Mouse (Mus musculus) kidney, postnatal 4 days (tissue): ENCODE measurements around the gene Noc3l.

Experiments
- DNase-seq, 2 experiments: peaks; one replicate each; pipeline ENCODE4 v3.0.0; 2021; ENCODE audit warnings: mixed read lengths in 2 of 2

Gene Noc3l

DNA sequence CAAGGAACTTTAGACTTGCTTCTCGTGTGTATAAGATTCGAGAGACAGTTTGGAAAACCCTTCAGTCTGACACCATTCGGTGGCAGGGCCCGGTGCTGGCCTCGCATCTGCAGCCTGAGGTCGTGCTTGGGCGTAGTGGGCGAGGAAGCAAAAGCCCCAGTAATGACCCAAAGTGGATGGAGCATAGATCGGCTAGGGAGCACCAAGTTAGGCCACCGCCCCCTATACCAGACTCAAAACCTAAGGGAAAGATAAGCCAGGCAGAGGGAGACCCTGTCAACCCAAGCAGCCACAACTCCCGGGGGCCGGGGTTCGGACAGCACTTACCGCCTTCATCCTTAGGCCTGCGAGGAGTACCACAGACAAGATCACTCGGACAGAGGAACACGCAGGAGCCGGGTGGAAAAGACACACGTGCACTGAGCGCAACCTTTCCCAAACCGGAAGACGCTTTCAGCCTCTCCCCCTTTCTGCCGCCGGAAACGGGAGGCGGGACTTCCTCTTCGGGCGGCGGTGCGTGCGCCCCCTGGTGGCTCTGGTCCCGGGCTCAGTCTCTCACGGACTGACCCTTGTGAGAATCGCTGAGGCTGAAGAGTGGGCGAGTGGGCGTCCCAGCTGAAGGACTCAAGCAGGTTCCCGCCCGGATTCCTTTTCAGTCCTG is at the start of gene Noc3l:
Noc3l (minus strand) TSS at position 472 of the 661 bp plus-strand sequence.
- DNase-seq = peak; percentile 96 to 97

GRCm38 (mm10) chr19:38862523-38862922 is 43.5 kb upstream of the Noc3l start:
- no peak for DNase-seq

DNA sequence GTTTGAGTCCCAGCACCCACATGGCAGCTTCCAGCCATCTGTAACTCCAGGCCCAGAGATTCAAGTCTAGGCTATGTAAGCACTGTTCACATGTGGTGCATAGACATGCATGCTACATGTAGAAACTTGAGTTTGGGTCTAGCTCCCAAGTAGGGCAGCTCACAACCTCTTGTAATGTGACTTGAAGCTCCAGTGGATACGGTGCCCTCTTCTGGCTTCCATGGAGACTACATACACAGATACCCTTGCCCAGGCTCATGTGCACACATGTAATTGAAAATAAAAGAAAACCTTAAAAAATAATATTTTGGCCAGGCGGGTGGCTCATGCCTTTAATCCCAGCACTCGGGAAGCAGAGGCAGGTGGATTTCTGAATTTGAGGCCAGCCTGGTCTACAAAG is 39.2 kb upstream of the Noc3l start:
- no peak for DNase-seq

- DNase-seq = no peak
Measured at GRCm38 (mm10) chr19:38846373-38846772, 27.3 kb upstream of the Noc3l start.

- no peak for DNase-seq
Measured at GRCm38 (mm10) chr19:38844817-38845216, 25.8 kb upstream of the Noc3l start.

DNA sequence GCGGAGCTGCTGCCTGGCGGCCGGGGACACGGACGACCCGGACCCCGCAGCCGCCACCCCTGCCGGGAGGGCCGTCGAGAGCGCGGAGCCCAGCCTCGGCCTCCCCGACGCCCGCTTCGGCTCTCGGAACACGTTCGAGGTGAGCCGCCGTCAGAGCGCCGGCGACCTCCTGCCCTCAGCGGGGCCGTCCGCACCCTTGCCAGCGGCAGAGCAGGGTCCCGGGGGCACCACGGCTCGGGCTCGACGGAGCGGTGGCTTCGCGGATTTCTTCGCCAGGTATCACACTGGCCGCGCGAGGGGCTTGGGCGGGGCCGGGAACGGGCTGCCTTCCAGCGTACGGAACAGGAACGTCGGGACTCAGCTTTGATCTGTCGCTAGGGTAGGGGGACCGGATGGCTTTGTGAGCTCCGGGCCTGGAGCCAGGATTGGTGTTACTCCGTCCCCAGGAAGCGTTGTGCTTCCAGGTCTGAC is 18.2 kb upstream of the Noc3l start:
- peak; percentile 73 to 81 for DNase-seq

DNA sequence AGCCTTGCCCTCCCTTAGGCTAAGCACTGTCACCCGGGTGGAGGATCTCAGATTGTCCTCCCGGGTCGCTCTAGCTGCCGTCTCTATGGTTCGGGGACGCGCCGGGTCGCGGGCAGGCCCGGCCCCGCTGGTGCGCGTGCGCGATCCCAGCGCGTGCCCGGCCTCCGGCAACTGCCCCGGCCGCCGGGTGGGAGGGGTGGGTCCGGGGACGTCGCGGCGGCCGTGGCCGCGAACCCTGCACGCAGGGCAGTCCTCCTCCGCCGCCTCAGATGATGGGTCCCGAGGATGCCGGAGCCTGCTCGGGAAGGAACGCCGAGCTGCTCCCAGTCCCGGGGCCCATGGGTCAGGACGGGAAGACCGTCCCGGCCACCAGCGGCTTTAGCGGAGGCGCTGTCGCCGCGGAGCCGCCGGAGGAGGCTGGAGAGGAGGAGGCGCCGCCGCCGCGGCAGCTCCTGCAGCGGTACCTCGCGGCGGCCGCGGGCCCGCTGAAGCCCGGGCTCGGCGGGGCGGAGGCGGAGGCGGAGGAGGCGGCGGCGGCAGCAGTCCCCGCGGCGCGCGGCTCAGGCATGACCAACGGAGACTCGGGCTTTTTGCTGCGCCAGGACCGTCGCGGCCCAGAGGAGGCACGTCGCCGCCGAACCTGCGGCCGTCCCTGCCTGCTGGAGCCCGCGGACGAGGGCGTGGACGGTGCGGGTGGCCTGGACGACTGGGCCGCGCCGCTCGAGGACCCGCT is 17.6 kb upstream of the Noc3l start, which contains the start of gene Tbc1d12:
Tbc1d12 (plus strand) TSS at position 142 of the 733 bp plus-strand sequence.
- DNase-seq = peak; percentile 96 to 97

DNA sequence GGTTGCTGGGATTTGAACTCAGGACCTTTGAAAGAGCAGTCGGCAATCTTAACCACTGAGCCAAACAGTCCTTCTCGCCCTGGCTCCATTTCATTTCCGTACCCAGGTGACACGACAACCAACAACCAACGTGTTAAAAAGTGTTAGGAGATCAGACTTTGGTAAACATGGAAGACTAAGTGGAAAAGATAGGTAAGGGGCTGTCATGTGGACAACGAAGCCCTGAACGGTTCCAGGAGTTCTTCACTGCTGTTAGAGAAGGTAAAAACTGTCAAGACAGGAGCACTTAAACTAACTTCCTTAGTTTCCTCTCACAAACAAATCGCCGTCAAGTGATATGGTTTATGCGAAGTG is 17.0 kb upstream of the Noc3l start:
- DNase-seq = no peak

DNA sequence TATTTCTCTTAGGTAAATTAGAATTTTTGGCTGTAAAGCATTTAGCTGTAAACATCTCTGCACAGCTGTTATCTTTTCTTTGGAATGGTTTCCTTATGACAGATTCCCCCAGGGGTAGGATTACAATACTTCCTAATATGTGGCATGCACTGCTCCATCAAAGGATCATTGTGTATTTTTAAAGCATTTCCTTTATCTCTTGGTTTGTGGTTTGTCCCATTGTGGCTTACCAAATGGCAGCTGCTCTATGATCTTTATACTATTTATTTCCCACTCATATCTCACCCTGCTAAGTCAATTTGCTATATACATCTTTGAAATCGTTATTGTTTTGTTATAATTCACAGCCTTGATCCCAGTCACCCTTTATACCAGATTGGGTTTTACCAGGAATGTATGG is 14.2 kb upstream of the Noc3l start:
- no peak for DNase-seq

DNA sequence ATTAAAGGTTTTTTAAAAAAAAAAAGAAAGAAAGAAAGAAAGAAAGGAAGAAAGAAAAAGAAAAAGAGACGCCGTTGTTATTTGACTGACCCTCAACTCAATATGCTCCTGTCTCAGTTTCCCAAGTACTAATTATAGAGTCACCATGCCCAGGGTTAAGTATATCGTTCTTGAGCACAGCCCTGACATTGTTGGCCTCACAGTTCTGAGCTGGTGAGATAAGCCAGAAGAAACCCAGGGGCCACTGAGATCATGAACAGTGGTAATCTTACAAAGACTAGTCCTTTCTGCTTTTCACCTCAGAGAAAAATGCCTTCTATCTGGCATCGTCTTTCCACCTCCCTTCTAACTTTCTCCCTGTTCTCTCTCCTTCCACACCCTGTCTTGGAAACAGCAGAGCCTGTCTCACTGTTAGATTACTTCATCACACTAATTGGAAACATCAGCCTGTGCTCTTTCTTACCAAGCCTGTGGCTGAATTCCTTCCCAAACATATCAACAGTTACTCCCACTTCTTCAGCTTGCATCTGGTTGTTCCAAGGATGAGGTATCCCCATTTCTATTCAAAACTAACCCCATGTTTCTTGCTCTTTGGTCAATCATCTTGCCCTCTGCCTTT is 1.3 kb upstream of the Noc3l start:
- DNase-seq = no peak

DNA sequence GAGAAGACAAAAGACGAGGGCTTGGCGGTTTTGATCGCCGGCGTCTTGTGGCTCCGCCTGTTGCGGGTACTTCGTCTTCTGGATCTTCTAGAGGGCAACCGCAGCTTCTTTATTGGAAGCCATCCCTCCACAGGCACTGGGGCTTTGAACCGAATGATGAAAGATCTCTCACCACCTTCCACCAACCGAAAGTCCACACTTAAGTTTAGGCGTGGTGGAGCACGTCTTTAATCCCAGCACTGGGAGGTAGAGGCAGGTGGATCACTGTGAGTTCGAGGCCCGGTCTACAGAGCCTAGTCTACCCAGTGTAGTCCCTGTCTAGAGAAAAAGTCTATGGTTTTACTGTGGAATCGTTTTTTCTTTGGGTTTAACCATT is 378 bp upstream of the Noc3l start:
- DNase-seq = no peak

DNA sequence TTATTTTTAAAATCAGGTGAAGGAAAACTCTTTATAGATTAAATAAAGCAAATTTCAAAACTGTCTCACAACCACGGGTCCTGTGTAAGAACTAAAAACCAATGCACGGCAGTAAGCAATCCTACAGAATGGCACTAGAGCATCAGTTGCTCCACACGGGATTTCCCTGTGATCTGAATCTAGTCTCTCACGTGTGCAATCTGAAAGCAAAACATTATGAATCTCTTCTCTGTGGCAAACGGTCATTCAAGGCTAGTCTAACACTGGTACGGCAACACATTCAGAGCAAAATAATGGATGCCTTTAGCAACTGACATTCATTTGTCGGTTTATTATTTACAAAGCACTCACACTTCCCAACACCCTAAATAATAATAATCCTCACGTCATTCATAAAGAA is 846 bp downstream of the Noc3l start:
- DNase-seq = no peak

DNA sequence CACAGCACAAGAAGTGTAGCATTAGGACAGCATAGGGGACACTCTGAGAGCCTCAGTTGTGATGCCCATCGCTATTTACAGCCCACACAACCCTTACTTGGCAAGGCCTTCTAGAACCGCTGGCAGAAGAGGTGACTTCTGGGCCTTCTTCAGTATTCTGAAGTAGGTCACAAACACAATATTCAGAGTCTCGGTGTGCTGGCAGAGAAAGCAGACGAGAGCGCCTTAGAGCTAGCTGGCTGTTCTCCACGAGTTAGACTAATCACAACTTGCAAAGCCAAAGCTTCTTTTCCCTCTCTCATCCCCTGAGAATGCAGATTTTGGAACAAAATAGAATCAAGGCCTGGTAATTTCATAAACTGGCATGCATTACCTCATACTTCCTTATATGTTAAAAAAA is 20.2 kb downstream of the Noc3l start:
- no peak for DNase-seq

DNA sequence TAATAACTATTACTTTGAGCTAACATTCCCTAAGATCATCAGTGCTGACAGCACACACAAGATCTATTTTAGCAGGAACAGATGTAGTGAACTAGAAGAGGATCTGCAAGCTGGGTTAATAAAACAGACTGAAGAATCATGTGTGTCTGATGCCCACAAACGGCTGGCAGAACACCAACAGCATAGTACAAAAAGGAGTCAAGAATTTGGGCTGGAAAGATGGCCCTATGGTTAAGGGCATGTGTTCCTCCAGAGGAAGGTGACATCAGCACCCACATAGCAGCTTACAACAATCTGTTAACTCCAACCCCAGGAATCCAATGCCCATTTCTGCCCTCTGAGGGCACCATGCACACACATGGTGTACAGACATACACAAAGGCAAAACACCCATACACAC is 20.7 kb downstream of the Noc3l start:
- no peak for DNase-seq

DNA sequence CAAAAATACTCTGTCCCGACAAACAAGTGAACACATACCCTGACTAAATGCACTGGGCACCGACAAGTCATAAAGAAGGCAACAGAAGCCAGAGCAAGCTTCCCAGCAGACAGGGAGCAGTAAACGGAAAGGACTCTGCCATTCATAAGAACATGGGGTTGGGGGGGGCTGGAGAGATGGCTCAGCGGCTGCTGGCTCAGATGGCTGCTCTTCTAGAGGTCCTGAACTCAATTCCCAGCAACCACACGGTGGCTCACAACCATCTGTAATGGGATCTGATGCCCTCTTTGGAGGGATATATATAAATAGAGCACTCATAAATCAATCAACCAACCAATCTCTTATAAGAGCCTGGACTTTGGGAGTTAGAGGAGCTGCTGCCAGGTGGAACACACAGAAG is 22.5 kb downstream of the Noc3l start:
- DNase-seq = no peak

DNA sequence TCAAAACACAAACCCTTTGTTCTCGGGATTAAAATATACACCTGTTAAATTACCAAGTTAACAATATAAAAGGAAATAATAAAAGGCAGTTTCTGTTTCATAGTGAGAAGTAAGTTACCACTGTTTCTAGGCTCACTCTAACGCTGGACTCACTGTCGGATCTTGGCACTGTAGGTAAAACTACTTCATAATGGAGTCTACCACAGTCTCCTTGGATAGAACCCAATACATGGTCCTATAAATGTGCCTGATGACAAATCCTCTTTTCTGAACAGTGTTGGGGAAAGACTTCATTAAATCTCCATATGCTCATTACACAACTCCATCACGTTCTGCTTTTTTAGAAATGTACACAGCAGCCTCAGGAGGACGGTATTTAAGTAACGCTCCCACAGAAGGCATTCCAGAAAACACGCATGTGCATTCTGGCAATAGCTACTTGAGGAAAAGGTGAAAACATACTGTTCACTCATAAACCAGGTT is 25.4 kb downstream of the Noc3l start:
- no peak for DNase-seq

- no peak for DNase-seq
Measured at GRCm38 (mm10) chr19:38787756-38788155, 31.3 kb downstream of the Noc3l start.

- no peak for DNase-seq
Measured at GRCm38 (mm10) chr19:38783542-38783941, 35.5 kb downstream of the Noc3l start.

DNA sequence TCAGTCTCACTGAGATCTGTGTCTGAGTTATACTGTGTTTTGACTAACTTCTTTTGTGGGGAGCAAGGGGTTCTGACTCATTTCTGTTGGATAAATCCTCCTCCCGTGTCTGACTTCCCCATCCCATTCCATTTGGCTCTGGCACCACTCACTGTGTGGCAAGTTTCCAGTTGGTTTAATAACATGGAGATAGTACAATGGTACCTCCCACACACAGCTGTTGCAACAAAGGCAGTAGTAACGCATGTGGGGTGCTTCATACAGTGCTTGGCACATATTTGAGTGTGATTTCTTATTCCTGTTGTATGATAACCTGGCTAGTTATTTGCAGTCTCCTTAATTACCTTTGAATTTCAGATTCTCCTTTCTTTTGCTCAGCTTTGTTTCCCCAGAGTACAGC is 40.2 kb downstream of the Noc3l start:
- DNase-seq = no peak

DNA sequence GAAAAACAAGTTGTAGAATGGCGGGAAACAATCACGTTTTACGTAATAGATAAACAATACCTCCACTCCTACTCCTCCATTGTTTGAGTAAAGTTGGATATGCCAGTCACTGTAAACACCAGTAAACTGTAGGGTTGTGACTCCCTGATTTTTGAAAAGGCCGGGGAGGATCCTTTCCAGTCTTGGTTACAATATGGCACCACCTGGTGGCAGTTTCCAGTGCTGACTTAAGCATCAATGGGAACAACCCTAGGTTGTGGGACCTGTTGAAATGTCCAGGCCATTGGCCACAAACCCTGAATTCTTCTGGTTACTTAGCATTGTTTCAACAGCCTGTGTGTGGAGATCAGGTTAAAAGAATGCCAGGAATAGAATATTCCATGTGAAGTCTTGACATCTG is 43.5 kb downstream of the Noc3l start:
- peak; percentile 79 to 80 for DNase-seq

DNA sequence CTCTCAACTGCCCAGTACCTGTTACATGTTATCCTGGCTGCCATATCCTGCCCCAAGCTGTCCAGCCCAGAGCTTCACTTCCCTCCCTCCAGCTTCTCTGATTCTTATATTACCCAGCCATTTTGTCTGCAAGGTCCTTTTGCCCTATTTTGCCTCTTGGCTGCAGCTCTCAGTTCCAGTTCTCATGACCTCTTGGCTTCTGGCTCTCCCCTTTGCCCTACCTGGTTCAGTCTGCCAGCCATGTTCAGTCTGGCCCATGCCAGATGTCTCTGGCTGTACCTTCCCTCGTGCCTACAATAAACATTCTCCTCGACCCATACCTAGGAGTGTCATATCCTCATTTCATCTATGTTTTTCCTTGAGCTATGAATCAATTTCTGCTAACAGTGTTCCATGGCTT is 52.7 kb downstream of the Noc3l start:
- DNase-seq = no peak

DNA sequence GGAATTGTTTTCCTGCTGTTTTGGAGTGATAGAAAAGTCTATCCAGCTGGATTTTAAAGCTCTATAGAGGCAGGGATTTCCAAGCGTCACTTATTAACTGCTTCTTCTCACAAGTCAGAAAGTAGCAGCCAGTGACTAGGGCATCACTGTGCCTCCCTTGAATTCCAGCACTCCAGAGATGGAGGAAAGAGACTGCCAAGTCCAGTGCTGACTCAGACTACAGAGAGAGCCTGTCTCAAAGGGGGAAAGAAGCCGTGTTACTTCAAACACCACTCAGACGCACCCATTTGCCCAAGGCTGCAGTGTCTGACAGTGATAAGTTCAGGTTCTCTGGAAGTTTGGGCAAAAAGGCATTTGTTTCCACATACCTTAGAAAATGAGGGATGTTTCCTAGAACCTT is 58.6 kb downstream of the Noc3l start:
- no peak for DNase-seq

- DNase-seq = peak; percentile 17 to 39
Measured at GRCm38 (mm10) chr19:38758685-38759472, 60.2 kb downstream of the Noc3l start.
